Comparison of ENCODE assay signal across 24 mouse cellular contexts in the genomic region with DNA sequence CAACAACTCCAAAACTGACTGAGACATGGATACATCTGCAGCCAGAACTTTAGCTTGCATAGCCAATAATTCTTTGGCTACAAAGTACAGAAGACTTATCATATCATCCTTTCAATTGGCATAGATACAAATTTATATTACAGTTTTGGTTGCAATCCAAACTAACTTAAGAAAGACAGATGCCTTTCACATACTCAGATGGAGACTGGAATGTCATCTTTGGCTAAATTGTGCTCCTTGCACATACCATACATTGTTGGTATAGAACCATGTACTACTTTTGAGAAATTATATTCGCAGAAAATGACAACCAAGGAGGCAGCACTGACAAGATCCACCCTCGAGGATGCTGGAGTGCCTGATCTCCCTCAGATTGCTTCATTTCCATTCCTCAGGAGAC. TPM values are rescaled to one million over a fixed set of nuclear protein-coding genes. Genes with fewer than 3 reads are reported as not detected.
"Had no signal": no experiment of that assay in that cellular context is flagged by ENCODE, and none has a peak within 500 bp of the region (broad histone marks: within the 10 kb centered on the region; RNA-seq: fewer than 3 reads in every experiment).

No protein-coding gene starts in this region.

- DNase-seq: kidney, adult 18-20 months; kidney, adult 9 months; kidney, postnatal 14 days; kidney, postnatal 4 days; left cerebral cortex, postnatal 4 days; liver, postnatal 0 days; lung, postnatal 4 days; midbrain, embryonic 14.5 days; thymus, adult 18-20 months; thymus, postnatal 36 days had no signal

- H3K36me3 ChIP-seq: limb, embryonic 12.5 days; limb, embryonic 15.5 days had no signal

- H3K27ac ChIP-seq: limb, embryonic 12.5 days; limb, embryonic 15.5 days; liver, embryonic 14.5 days had no signal

- H3K4me3 ChIP-seq: limb, embryonic 12.5 days; limb, embryonic 15.5 days had no signal

- H3K27me3 ChIP-seq: limb, embryonic 12.5 days; limb, embryonic 15.5 days had no signal

- ATAC-seq: liver, postnatal 0 days had no signal

- H3K4me1 ChIP-seq: limb, embryonic 12.5 days; limb, embryonic 15.5 days had no signal

- H3K9me3 ChIP-seq: limb, embryonic 12.5 days; limb, embryonic 15.5 days had no signal

- H3K9ac ChIP-seq: limb, embryonic 12.5 days; limb, embryonic 15.5 days; liver, embryonic 14.5 days; liver, postnatal 0 days had no signal

- H3K4me2 ChIP-seq: limb, embryonic 12.5 days; limb, embryonic 15.5 days; liver, embryonic 11.5 days; midbrain, embryonic 11.5 days had no signal

RNA-seq across cellular contexts. Expression of gene Gm815, which starts 35.1 kb away (rescaled TPM):
- polyA plus RNA-seq: kidney, embryonic 16.5 days; limb, embryonic 12.5 days; limb, embryonic 15.5 days; liver, embryonic 11.5 days; liver, embryonic 14.5 days; liver, postnatal 0 days; midbrain, embryonic 11.5 days; midbrain, embryonic 14.5 days; midbrain, postnatal 0 days; neural tube, embryonic 11.5 days; neural tube, embryonic 14.5 days; small intestine, adult 2 months; spleen, adult 2 months; stomach, embryonic 16.5 days; testis, adult 2 months; urinary bladder, adult 2 months had no signal
